Mouse (Mus musculus): Measurements from ENCODE around the gene Gm20538.

Gene Gm20538

GRCm38 (mm10) chr19:44530018-44530417, 22.6 kb downstream of the Gm20538 start:
- no peak for DNase-seq (ENCODE audit: low spot score)

- DNase-seq (ENCODE audit: low spot score): no peak
Observed at GRCm38 (mm10) chr19:44525551-44526205, 27.0 kb downstream of the Gm20538 start.

DNA sequence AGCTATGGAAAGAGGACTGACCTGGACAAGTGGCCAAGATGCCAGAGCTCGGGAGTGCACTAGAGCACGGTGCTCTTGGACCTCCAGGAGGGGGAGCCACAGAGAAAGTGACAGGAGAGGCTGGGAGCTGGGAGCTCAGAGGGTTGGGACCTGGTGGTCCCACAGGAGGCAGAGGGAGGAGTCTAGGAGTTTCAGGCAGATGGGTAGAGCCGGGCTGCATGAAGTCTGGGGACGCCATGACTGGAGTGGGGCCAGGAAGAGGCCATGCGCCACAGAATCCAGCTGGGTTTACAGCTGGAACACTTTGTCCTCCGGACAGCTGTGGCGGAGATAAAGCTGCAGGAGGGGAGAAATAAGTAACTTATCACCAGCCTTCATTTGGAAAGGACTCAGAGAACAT, 33.5 kb downstream of the Gm20538 start:
- peak; percentile 29 for DNase-seq (ENCODE audit: low spot score)

GRCm38 (mm10) chr19:44517996-44518768, 34.4 kb downstream of the Gm20538 start:
- no peak for DNase-seq (ENCODE audit: low spot score)

GRCm38 (mm10) chr19:44515769-44516168, 36.9 kb downstream of the Gm20538 start:
- DNase-seq (ENCODE audit: low spot score): no peak

DNA sequence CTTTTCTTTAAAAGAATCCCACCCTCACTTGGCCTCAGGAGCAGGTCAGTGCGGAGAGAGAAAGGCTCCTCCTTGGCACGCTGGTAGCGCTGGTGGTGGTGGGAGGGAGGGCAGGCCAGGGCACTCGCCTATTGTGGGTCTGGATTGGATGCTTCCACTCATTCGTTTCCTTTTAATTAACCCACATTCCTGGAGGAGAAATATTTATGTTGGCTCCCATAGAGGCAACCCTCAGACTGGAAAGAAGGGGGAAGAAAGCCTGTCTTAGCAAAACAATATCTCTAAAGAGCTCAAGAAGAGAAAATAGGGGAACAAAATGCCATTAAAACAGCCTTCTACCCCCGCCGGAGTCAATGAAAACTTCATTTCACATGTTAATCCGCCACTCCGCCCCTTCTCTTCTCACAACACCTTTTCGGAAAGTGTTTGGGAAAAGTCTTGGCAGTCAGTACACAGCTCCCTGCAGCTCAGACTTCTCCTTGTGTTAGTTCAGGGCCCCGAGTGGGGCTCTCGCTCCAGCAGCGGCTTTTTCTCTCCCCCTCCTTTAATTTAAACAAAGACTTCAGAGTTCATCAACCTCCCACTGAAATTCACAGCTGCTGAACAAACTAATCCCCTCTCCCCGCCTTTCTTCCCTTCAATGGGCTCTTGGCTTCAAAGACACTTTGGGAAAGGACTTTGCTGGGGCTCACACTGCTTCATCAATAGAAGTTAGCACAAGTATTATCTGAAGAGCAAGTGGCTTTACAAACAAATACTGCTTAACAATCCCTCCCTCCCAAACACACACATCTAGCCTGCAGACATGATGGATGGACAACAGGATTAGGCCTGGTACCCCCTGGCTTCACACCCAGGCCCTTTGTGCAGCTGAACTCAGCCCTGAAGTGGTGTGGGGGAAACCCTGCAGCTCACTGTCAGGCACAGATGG, 37.8 kb downstream of the Gm20538 start:
- no peak for DNase-seq (ENCODE audit: low spot score)

DNA sequence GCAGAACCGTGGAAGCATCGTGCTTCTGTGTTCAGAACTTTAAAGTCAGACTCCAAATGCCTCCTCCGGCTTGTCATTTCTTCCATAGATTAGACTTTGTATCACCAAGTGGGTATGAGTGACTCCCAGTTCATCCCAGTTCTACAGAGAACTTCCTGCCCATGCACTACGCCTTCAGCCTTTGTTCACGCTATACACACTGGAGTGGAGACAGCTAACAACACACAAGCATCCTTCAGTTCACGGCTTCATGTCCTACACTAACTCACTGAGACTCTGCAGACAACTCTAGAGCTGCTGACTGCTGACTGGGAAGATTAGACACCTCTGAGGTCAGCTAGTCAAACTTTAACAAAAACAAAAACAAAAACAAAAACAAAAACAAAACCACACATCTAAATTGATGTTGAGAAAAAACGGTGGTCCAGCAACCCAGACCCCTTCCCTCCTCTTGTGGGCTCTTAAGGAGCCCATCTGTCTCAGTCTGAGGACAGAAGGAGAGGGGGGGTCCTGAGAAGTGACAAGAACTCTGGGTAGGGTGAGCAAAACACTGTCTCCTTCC, 38.6 kb downstream of the Gm20538 start:
- DNase-seq (ENCODE audit: low spot score): no peak

DNA sequence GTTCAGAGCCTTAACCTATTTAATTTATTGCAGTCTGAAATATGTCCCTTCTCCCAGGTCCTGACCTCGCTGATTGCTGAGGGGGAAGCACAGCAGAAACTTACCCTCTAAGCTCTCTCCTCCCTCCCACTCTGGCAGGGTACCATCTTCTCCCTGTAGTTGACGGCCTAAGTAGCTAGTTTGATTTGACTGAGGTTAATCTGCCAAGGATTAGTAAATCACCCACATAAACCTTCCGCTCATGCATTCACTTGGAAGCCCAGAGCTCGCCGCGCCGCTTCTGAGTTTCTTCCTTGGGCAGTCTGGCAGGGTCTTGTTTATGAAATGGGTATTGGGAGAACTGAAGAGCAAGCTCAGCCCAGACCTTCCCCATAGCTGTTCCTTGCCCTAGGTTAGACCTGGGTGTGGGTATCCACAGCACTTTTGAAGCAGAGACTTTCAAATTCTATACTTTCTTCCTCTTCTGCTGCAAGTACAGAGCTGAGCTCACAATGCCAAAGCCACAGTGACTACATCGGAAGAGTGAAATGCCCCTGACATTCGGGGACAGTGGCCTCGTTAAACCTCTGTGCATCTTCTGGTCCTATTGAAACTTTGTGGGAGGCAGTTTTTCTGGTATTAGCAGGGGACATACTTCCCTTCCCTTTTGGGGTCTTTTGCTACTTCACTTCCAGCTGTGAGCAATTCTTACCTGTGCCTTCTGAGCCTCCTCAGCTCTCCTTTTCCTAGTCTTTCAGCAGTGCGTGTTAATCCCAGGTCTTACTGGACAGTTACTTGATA, 39.4 kb downstream of the Gm20538 start:
- DNase-seq (ENCODE audit: low spot score): no peak

DNA sequence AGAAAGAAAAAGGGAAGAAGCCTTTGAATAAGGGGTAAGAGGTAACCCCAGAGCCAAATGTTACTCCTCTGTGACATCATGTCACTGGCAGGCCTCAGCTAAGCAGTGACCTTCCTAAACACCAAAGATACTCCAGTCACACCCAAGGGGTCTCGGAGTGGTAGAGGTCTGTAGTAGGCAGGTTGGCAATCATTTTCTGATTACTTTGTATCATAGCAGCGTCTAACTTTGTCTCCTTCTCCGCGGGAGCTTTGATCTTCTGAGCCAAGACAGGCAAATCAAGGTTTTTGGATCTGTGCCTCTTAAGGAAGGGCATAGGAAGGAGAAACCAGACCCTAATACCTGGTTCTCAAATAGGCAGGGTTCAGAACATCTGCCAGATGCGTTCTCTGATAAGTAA, 40.0 kb downstream of the Gm20538 start:
- no peak for DNase-seq (ENCODE audit: low spot score)

DNA sequence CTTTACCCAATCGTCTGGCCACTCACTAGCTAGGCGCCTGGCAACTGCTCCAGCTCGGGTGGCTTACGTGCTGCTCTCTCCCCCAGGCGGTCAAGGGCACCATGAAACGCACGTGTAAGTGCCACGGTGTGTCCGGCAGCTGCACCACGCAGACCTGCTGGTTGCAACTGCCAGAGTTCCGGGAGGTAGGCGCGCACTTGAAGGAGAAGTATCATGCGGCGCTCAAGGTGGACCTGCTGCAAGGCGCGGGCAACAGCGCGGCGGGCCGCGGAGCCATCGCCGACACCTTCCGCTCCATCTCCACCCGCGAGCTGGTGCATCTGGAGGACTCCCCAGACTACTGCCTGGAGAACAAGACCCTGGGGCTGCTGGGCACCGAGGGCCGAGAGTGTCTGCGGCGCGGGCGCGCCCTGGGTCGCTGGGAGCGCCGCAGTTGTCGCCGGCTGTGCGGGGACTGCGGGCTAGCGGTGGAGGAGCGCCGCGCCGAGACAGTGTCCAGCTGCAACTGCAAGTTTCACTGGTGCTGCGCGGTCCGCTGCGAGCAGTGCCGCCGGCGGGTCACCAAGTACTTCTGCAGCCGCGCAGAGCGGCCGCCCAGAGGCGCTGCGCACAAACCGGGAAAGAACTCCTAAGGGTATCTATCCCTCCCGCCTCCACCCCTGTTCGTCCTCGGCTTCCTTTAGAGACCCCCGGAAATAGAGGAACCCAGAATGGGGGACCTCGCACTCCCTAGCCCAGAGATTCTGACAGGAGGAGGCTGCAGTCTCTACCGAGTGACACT, 41.0 kb downstream of the Gm20538 start:
- no peak for DNase-seq (ENCODE audit: low spot score)

- DNase-seq (ENCODE audit: low spot score): no peak
Observed at GRCm38 (mm10) chr19:44510534-44511175, 42.0 kb downstream of the Gm20538 start.

- no peak for DNase-seq (ENCODE audit: low spot score)
Observed at GRCm38 (mm10) chr19:44502741-44503140, 49.9 kb downstream of the Gm20538 start.

GRCm38 (mm10) chr19:44501925-44502324, 50.7 kb downstream of the Gm20538 start:
- no peak for DNase-seq (ENCODE audit: low spot score)

DNA sequence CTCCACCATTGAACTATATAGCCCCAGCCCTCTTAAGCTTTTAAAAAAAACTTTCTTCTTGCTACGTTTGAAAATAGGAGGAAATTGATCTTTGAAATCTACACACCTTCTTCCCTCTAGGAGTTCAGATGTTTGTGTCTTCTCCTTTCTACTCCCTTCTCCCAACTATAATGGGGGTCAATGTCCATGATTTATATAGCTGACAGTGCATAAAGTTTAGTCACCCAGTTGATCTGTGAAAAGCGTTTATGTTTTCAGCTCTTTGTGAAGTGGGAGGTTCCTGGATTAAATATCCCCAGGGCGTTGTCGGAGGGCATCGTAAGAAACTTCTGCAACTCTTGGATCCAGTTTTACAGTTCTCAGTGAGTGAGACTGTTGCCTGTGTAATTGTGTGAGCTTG, 52.4 kb downstream of the Gm20538 start:
- DNase-seq (ENCODE audit: low spot score): no peak

- no peak for DNase-seq (ENCODE audit: low spot score)
Observed at GRCm38 (mm10) chr19:44498936-44499335, 53.7 kb downstream of the Gm20538 start.

- DNase-seq (ENCODE audit: low spot score): no peak
Observed at GRCm38 (mm10) chr19:44496941-44497340, 55.7 kb downstream of the Gm20538 start.

DNA sequence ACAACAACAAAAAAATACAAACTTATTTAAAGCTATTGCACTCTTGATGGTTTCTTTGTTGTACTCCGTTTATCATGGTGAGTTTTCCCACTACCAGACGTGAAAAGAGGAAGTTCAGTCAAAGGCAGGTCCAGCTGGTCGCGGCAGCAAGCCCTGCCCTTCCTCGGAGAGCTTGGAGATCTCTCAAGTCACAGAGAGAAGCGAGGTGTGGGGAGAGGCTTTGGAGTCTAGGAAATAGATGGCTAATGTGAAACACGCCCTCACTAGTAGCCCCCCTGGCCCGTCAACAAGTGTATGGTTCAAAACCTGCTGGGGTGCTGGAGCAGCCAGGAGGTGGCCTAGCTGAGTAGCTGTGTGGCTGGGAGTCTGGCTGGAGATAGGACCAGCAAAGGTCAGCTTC, 56.1 kb downstream of the Gm20538 start:
- no peak for DNase-seq (ENCODE audit: low spot score)
